Mouse (Mus musculus) cerebellum, adult 18-20 months (tissue): ENCODE measurements at regions not wholly inside any gene's neighbourhood (a gene's known extent, or its start where the extent isn't known, plus 50 kb on each side); places are given as distances from the start of the nearest gene placed in this dataset.
A peak's percentile ranks its signal among the peaks of the same experiment; 100 is the strongest.

Experiments used
- DNase-seq, 2 experiments: peaks; one replicate each; pipeline ENCODE4 v3.0.0; 2021

- DNase-seq, result no peak
Observed at GRCm38 (mm10) chr3:123754011-123754610, 63.5 kb upstream of the Ndst3 start.

GRCm38 (mm10) chr3:123754927-123755326 is 64.3 kb upstream of the Ndst3 start:
- no peak for DNase-seq

GRCm38 (mm10) chr3:123765911-123766556 is 75.4 kb upstream of the Ndst3 start:
- DNase-seq, result no peak

GRCm38 (mm10) chr3:123766557-123766913 is 75.9 kb upstream of the Ndst3 start:
- DNase-seq, result no peak

- peak; percentile 29 to 50 for DNase-seq
Observed at GRCm38 (mm10) chr3:123780507-123780906, 89.9 kb upstream of the Ndst3 start.

GRCm38 (mm10) chr3:123781581-123781980 is 90.9 kb upstream of the Ndst3 start:
- no peak for DNase-seq

- no peak for DNase-seq
Observed at GRCm38 (mm10) chr3:123784127-123784526, 93.5 kb upstream of the Ndst3 start.

- DNase-seq, result no peak
Observed at GRCm38 (mm10) chr3:123794011-123794410, 103.4 kb upstream of the Ndst3 start.

GRCm38 (mm10) chr3:123805338-123805737 is 114.7 kb upstream of the Ndst3 start:
- no peak for DNase-seq

GRCm38 (mm10) chr3:123806050-123806449 is 115.4 kb upstream of the Ndst3 start:
- no peak for DNase-seq

- no peak for DNase-seq
Observed at GRCm38 (mm10) chr3:123806546-123806945, 115.9 kb upstream of the Ndst3 start.

- no peak for DNase-seq
Observed at GRCm38 (mm10) chr3:123810018-123810942, 119.6 kb upstream of the Ndst3 start.

- DNase-seq, result no peak
Observed at GRCm38 (mm10) chr3:123810943-123811499, 120.4 kb upstream of the Ndst3 start.

GRCm38 (mm10) chr3:123828790-123829189 is 138.1 kb upstream of the Ndst3 start:
- peak; percentile 62 to 75 for DNase-seq

- DNase-seq, result peak; percentile 76 to 77
Observed at GRCm38 (mm10) chr3:123838385-123839170, 147.9 kb upstream of the Ndst3 start.

GRCm38 (mm10) chr3:123846554-123846953 is 155.9 kb upstream of the Ndst3 start:
- no peak for DNase-seq

- no peak for DNase-seq
Observed at GRCm38 (mm10) chr3:123848663-123849062, 158.0 kb upstream of the Ndst3 start.

GRCm38 (mm10) chr3:123852889-123853288 is 162.2 kb upstream of the Ndst3 start:
- no peak for DNase-seq

- DNase-seq, result peak in 1 of 2 experiments; percentile 17
Observed at GRCm38 (mm10) chr3:123873709-123874108, 183.1 kb upstream of the Ndst3 start.

GRCm38 (mm10) chr3:123893691-123894090 is 203.0 kb upstream of the Ndst3 start:
- DNase-seq, result peak; percentile 22 to 30

- DNase-seq, result peak; percentile 24 to 31
Observed at GRCm38 (mm10) chr3:123905928-123906721, 215.5 kb upstream of the Ndst3 start.

GRCm38 (mm10) chr3:123918140-123918539 is 227.5 kb upstream of the Ndst3 start:
- no peak for DNase-seq
